Mouse (Mus musculus) hindbrain, embryonic 11.5 days (tissue): ENCODE measurements around the gene Gm11020. TPM values are rescaled to one million over a fixed set of nuclear protein-coding genes. Genes with fewer than 3 reads are reported as not detected.

Experiments used
- ATAC-seq: fragments of 200-750 bp; cut with Nextera tagmentation; 2 replicates; pipeline ENCODE4 v1.8.0; 2017; ENCODE audit warnings: mild to moderate bottlenecking, moderate TSS enrichment, moderate library complexity; ENCODE audit not compliant: low FRiP score
- DNase-seq: peaks from one replicate; pipeline ENCODE4 v3.0.0-alpha.2; 2015; ENCODE audit warnings: low spot score
- H3K27ac ChIP-seq: fragments of 300-500 bp; sonication (generic); 2 replicates; pipeline ENCODE4 v1.5.1; 2014; ENCODE audit warnings: mild to moderate bottlenecking, low read depth, low read length
- H3K27me3 ChIP-seq: fragments of 300-500 bp; sonication (generic); 2 replicates; pipeline ENCODE4 v1.6.1; 2014; ENCODE audit warnings: mild to moderate bottlenecking, low read length, moderate library complexity, mixed read lengths; ENCODE audit not compliant: control insufficient read depth, insufficient read depth
- H3K36me3 ChIP-seq: fragments of 300-500 bp; sonication (generic); 2 replicates; pipeline ENCODE4 v1.6.1; 2014; ENCODE audit warnings: mild to moderate bottlenecking, low read length, moderate library complexity, mixed read lengths; ENCODE audit not compliant: control insufficient read depth, insufficient read depth
- H3K4me1 ChIP-seq: fragments of 300-500 bp; sonication (generic); replicated peaks from 2 replicates; pipeline ENCODE4 v1.6.1; 2014; ENCODE audit warnings: low read length, mixed read lengths; ENCODE audit not compliant: control insufficient read depth, insufficient read depth
- H3K4me2 ChIP-seq: fragments of 300-500 bp; sonication (generic); replicated peaks from 2 replicates; pipeline ENCODE4 v1.6.1; 2014; ENCODE audit warnings: mild to moderate bottlenecking, low read depth, low read length
- H3K4me3 ChIP-seq: fragments of 300-500 bp; sonication (generic); 2 replicates; pipeline ENCODE4 v1.5.1; 2014; ENCODE audit warnings: low read depth, low read length
- H3K9ac ChIP-seq: fragments of 300-500 bp; sonication (generic); 2 replicates; pipeline ENCODE4 v1.6.1; 2014; ENCODE audit warnings: low read depth, low read length
- H3K9me3 ChIP-seq: fragments of 300-500 bp; sonication (generic); 2 replicates; pipeline ENCODE4 v1.6.1; 2016; ENCODE audit warnings: low read length; ENCODE audit not compliant: control insufficient read depth
- WGBS: fragments of 180-500 bp; shearing (Covaris S2); extraction: QIAGEN DNeasy Blood & Tissue Kit; methylation state at CpG from one replicate; pipeline ENCODE4 v1.1.7; 2014; 5-methylcytosine and 5-hydroxymethylcytosine counted together
- polyA plus RNA-seq: library from polyadenylated mRNA; unstranded; fragments of >200 nt; fragmentation: Nextera tagmentation; extraction: Ambion mirVana; gene quantifications from 2 replicates; pipeline ENCODE4 v1.2.1, GENCODE M21; 2014

The Gm11020 gene
- polyA plus RNA-seq, 1 experiment from 2014 or later: not detected

DNA sequence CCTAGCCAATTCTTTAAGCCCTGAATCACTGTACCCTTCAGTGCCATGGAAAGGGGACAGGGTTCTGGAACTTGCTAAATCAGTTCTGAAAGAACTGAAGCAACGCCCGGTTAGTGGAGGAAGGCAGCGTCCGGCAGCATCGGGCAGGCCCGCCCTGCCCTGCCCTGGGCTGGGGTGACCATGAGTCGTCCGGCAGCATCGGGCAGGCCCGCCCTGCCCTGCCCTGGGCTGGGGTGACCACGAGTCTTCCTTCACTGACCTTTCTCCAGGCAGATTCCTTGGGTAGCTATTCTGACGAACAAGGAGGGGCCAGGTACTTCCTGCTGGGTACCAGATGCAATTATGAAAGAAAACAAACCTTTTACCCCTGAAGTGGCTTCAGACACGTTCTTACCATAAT is 28.7 kb downstream of the Gm11020 start:
- Histone ChIP-seq H3K9me3 (no peaks in the 10 kb centered on the region), H3K4me1 (no peaks in the 10 kb centered on the region), H3K27ac (no peak overlapping the region), H3K4me2 (no peak overlapping the region), H3K9ac (no peak overlapping the region), H3K4me3 (no peak overlapping the region), H3K36me3 (no peaks in the 10 kb centered on the region), H3K27me3 (no peaks in the 10 kb centered on the region)
- ATAC-seq (no peak), DNase-seq (no peak)
- 89% methylated on average over 13 of the region's 13 CpGs for WGBS

DNA sequence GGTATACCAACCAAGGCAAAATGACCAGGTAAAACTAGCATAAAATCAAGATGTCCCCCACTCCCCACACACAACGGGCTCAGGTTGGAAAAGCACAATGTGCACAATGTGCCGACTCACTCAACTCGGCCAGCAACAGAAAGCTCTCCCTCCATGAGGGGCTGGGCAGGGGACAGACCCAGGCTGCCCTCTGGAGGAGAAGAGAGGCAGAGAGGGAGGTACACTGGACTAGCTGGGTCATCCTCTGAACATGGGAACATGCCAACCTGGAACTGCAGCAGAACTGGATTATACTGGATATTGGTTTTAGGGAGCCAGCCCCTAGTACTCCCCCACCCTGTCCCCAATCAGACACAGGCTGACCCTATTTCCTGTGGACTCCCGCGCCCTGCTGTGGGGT is 31.8 kb downstream of the Gm11020 start:
- no peaks in the 10 kb centered on the region for H3K27me3 ChIP-seq
- no peak overlapping the region for H3K27ac ChIP-seq
- 66% methylated on average over 5 of the region's 5 CpGs for whole genome bisulfite sequencing
- no peaks in the 10 kb centered on the region for H3K4me1 ChIP-seq
- no peaks in the 10 kb centered on the region for H3K9me3 ChIP-seq
- no peak overlapping the region for H3K4me2 ChIP-seq
- no peak overlapping the region for H3K4me3 ChIP-seq
- H3K36me3 ChIP-seq: no peaks in the 10 kb centered on the region
- H3K9ac ChIP-seq: no peak overlapping the region
- ATAC-seq: peak; percentile 64
- DNase-seq: no peak

DNA sequence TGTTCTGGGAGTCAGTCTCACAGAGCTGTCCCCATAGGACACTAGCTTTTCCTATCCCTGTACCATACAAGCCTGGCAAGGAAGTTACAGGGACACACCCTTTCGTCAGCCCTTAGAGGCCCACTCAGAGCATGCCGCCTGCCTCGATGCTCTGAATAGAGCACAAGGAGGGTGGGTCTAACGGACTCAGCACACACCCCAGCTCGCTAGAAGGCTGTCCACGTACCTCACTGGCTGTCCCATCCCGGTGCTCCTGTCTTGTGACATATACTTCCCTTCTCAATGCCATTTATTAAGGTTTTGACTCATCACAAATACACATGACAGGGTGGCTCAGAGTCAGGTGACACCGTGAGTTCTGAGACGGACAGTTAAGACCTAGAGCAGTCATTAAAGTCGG is 33.1 kb downstream of the Gm11020 start:
- H3K9me3 ChIP-seq: no peaks in the 10 kb centered on the region
- ATAC-seq: no peak
- 90% methylated on average over 10 of the region's 10 CpGs for WGBS

DNA sequence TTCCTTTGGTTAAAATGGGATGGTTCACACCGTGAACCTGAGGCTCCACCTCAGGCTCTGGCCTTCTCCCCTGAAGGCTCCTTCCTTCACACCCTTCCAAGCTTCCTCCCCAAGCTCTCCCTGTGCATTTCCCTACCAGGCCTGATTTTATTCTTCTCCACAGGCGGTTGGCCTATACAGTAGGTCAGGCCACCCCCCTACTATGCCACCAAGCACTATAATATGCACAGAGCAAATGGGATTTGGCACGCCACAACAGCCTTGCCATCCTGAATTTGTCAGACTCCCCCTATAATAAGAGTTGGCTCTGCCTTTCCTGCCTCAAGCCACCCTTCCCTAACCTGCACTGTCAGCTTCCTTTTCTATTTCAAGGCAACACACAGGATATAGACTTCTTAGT is 37.3 kb downstream of the Gm11020 start:
- no peaks in the 10 kb centered on the region for H3K4me1 ChIP-seq
- H3K9ac ChIP-seq: no peak overlapping the region
- H3K27me3 ChIP-seq: no peaks in the 10 kb centered on the region
- no peak overlapping the region for H3K27ac ChIP-seq
- 86% methylated on average over 3 of the region's 3 CpGs for WGBS
- ATAC-seq (no peak), DNase-seq (no peak)
- no peaks in the 10 kb centered on the region for H3K36me3 ChIP-seq
- no peak overlapping the region for H3K4me2 ChIP-seq
- no peaks in the 10 kb centered on the region for H3K9me3 ChIP-seq
- no peak overlapping the region for H3K4me3 ChIP-seq

More for the DNA sequence above, 33.1 kb downstream of the Gm11020 start:
- Histone ChIP-seq H3K4me2 (no peak overlapping the region), H3K36me3 (no peaks in the 10 kb centered on the region), H3K9ac (no peak overlapping the region), H3K4me1 (no peaks in the 10 kb centered on the region), H3K27ac (no peak overlapping the region), H3K27me3 (no peaks in the 10 kb centered on the region), H3K4me3 (no peak overlapping the region)
- no peak for DNase-seq

DNA sequence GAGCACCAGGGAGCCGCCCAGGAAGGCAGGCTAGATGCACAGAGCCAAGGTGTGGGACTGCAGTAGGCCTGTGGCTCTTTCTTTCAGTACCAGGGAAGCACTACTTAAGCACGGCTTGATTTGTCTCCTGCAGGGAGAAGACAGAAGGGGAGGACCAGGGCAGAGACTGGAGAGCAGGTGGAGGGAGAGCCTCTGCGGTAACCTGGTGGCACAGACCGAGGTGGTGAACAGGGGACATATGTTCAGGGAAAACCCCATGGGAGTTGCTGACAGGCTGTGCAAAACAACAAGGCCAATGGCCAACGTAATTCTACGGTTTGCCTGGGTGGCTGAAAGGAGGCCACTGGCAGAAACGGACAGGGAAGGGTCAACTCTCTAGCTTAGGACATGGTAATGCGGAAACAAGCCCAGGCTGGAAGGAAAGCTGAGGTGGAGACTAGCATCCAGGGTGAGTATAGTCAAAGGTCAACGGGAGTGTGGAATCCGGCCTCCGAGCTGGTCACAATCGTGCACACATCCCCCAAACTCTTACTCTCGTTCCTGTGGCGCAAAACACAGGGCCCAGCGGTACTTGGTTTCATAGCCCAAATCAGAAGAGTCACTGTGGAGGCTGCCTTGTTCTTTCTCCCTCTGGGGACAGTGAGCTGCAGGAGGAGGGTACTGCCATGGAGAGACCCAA is 38.5 kb downstream of the Gm11020 start:
- DNase-seq (no peak), ATAC-seq (no peak)
- 63% methylated on average over 15 of the region's 15 CpGs for WGBS
- Histone ChIP-seq H3K9ac (no peak overlapping the region), H3K27me3 (no peaks in the 10 kb centered on the region), H3K27ac (no peak overlapping the region), H3K36me3 (no peaks in the 10 kb centered on the region), H3K4me1 (no peaks in the 10 kb centered on the region), H3K4me3 (no peak overlapping the region), H3K9me3 (no peaks in the 10 kb centered on the region), H3K4me2 (no peak overlapping the region)

DNA sequence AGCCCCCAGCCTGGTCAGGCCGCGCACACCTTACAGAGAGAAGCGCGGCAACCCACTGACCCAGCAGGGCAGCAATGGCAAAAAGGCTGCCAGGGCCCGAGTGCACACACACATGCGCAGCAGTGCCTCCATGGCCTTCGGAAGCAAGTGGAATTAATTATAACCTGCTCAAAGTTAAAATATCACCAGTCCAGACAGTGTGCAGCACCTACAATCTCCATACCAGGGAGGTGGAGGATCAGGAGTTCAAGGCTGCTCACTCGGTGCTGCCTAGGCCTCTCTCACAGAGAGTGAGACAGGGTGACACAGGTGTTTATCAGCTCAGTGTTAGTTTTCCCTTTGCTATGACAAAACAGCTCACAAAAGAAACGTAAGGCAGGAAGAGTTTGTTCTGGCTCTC is 44.3 kb downstream of the Gm11020 start:
- Histone ChIP-seq H3K4me3 (no peak overlapping the region), H3K36me3 (no peaks in the 10 kb centered on the region), H3K9ac (no peak overlapping the region), H3K4me2 (no peak overlapping the region), H3K27me3 (no peaks in the 10 kb centered on the region), H3K27ac (no peak overlapping the region), H3K4me1 (no peaks in the 10 kb centered on the region), H3K9me3 (no peaks in the 10 kb centered on the region)
- ATAC-seq (no peak), DNase-seq (no peak)
- 89% methylated on average over 9 of the region's 9 CpGs for WGBS

DNA sequence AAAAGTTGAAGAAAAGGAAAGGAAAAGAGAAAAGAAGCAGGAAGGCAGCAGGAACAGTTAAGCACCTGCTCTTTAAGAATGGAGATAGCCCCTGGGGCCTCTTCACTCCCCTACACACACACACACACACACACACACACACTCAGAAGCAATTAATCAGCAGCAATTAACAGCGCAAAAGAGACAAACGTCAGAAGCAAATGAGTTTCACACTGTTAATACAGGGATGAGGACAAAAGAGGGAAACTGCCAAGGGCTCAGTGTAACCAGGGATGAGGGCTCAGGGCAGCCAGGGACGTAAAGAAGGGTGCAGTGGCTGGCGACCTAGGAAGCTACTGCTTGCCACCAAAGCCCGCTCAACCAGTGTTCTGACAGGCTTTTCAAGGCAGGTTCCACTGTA is 46.0 kb downstream of the Gm11020 start:
- DNase-seq (no peak), ATAC-seq (0 out of 2 replicates have a peak, but pooled peaks have one; percentile 47)
- H3K27ac ChIP-seq: no peak overlapping the region
- no peaks in the 10 kb centered on the region for H3K4me1 ChIP-seq
- no peak overlapping the region for H3K9ac ChIP-seq
- no peaks in the 10 kb centered on the region for H3K9me3 ChIP-seq
- no peak overlapping the region for H3K4me2 ChIP-seq
- H3K36me3 ChIP-seq: no peaks in the 10 kb centered on the region
- 48% methylated on average over 5 of the region's 5 CpGs for WGBS
- H3K27me3 ChIP-seq: no peaks in the 10 kb centered on the region
- H3K4me3 ChIP-seq: no peak overlapping the region

DNA sequence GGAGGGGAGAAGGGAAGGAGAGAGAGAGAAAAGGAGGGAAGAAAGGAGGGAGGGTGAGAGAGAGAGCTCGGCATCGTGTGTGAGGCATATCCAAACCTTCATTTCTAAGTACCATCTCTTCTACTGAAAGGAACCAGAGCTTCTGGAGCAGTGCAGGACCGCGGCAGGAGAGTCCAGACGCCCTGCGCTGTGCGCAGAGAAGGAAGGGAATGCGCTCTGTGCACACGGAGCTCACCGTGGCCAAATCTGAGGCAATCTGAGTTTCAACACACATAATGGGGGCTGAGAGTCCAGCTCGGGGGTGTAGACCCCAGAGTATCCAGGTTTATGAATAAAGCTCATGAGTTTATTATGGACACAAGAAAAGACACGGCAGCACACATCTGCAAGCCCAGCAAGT is 48.2 kb downstream of the Gm11020 start:
- Histone ChIP-seq H3K36me3 (no peaks in the 10 kb centered on the region), H3K9me3 (no peaks in the 10 kb centered on the region), H3K9ac (no peak overlapping the region), H3K4me3 (no peak overlapping the region), H3K4me1 (no peaks in the 10 kb centered on the region), H3K27me3 (no peaks in the 10 kb centered on the region), H3K4me2 (no peak overlapping the region), H3K27ac (no peak overlapping the region)
- DNase-seq (no peak), ATAC-seq (no peak)
- 88% methylated on average over 12 of the region's 12 CpGs for WGBS

DNA sequence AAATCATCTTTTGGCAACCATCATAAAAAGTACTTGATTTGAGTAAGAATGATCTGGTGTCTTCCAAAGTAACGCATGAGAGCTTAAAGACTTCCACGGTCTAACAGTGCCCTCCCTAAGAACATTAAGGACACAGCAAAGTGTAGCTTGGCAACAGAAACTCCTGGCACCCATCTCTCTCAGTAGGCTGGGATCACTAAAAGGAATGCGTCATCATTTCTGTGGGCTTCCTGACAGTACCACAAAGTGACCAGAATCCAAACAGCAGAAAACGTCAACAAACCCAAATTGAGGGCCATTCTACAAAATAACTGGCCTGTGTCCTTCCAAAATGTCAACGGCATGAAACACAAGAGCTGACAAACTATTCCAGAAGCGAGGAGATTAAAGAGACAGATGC is 48.7 kb downstream of the Gm11020 start:
- H3K27ac ChIP-seq: no peak overlapping the region
- H3K9me3 ChIP-seq: no peaks in the 10 kb centered on the region
- no peaks in the 10 kb centered on the region for H3K27me3 ChIP-seq
- no peaks in the 10 kb centered on the region for H3K4me1 ChIP-seq
- H3K36me3 ChIP-seq: no peaks in the 10 kb centered on the region
- DNase-seq (no peak), ATAC-seq (no peak)
- no peak overlapping the region for H3K4me2 ChIP-seq
- H3K4me3 ChIP-seq: no peak overlapping the region
- H3K9ac ChIP-seq: no peak overlapping the region
- WGBS: 76% methylated on average over 6 of the region's 6 CpGs
